Mouse (Mus musculus) retina, embryonic 14.5 days (tissue): ENCODE data around the gene Wdr62.
A peak's percentile ranks its signal among the peaks of the same experiment; 100 is the strongest.

Experiments used
- DNase-seq: peaks from one replicate; pipeline ENCODE4 v3.0.0-alpha.2; 2015; ENCODE audit warnings: low spot score

The Wdr62 gene

DNA sequence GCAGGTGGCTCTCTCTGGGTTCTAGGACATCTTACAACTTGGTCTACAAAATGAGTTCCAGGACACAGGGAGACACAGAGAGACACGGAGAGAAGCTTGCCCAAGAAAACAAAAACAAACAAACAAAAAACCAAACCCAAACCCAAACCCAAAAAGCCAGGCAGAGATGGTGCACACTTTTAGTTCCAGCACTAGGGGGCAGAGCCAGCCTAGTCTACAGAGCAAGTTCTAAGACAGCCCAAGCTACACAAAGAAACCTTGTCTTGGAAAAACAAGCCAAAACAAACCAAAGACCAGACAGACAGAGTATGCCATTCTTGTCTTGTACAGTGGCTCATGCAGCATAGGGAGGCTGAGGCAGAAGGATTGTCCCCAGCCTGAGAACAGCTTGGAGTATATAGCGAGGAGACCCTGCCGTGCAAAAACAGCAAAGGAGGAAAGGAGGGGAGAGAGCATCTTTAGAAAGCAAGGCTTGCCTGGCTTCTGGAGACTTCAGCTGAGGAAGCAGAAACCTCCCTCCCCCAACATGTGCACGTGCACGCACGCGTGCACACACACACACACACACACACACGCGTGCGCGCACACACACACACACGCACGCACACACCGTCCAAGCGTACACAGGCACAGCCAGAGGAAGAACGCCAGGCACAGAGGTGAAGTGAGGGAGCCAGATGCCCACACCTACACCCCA is 26.0 kb upstream of the Wdr62 start:
- DNase-seq: no peak

DNA sequence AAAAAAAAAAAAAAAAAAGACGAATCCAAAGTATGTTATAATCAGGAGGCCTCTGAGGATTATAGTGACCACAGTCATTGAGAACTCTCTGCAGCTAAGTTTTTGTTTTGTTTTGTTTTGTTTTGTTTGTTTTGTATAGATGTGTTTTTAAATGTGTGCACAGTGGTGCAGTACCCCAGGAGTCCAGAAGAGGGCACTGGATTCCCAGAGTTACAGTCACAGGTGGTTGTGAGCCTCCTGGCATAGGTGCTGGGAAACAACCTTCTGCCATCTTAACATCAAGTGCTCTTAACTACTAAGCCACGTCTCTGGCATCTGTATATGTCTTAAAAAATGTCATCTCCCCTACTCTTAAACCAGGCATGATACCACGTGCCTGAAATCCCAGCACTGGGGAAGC is 20.7 kb upstream of the Wdr62 start:
- peak; percentile 66 for DNase-seq

DNA sequence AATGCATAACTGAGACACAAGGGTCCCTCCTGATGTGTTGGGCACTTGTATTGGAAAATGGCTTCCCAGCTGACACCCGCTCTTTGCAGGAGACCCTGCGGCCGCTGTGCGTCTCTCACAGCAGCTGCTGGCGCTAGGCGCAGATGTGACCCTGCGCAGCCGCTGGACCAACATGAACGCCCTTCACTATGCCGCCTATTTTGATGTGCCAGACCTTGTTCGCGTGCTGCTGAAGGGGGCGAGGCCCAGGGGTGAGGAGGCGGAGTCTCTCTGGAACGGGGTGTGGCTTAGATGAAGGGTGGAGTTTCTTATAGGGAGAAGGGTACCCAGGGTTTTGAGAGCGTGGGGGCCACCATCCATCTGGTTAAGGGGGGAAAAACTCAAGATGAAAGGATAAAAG is 17.0 kb upstream of the Wdr62 start:
- no peak for DNase-seq

DNA sequence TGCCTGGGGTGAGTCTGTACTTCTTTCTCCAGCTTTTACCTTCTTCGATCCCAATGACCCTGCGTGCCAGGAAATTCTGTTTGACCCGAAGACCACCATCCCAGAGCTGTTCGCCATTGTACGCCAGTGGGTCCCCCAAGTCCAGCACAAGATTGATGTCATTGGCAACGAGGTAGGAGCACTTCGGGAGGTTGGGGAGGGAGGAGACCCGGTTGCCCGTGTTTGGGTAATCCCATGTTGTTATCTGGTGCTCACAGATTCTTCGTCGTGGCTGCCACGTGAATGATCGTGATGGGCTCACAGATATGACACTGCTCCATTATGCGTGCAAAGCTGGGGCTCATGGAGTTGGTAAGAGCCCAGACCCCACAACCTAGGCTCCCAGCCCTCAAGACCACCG is 16.6 kb upstream of the Wdr62 start:
- no peak for DNase-seq

DNA sequence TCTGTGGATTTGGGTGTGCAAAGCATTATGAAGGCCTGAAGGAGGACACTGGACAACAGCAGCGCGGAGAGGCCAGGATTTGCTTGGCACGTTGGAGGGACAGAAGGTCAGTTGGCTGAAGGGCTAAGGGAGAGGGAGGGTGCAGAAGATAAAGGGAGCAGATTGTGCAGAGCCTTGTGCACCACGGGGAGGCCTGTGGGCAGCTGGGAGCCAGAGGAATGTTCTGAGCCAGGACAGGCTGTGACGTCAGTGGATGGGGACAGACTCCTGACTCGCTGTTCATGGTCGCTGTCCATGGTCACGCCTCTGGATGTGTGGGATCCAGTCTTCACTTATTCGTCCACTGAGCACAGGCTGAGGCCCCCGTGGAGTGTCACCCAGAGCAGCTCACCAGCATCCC is 14.9 kb upstream of the Wdr62 start:
- no peak for DNase-seq

DNA sequence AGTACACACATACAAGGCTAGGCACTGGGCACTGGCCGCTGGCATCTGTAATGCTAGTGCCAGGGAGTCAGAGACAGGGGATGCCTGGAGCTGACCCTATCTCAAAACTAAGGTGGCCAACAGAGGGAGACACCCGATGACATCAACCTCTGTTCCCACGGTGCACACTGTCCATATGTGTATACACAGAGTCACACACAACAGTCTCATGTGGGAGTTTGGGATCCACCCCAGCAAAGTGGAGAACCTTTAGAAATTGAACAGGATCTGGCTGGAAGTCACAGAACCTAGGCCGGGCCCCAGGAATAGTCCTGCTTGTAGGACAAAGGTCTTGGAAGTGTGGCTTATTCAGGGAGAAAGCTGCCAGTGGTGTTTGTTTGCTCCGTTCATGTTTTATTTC is 14.1 kb upstream of the Wdr62 start:
- DNase-seq: no peak

DNA sequence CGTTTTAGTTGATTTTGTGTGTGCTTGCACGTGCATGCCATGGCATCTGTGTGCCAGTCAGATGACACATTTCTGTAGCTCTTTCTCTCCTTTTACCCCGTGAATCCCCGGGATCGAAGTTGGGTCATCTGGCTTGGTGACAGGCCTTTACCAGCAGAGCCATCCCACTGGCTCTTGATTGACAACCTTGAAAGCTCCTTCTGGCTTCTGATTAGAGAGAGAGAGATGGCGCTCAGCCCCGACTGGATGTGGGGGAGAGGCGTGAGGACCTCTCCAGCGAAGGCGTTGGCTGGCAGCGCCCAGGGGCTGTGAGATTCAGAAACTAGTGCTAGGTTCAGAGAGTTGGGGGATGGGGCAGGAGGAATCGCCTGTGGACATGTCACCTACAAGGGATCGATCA is 13.6 kb upstream of the Wdr62 start:
- no peak for DNase-seq

DNA sequence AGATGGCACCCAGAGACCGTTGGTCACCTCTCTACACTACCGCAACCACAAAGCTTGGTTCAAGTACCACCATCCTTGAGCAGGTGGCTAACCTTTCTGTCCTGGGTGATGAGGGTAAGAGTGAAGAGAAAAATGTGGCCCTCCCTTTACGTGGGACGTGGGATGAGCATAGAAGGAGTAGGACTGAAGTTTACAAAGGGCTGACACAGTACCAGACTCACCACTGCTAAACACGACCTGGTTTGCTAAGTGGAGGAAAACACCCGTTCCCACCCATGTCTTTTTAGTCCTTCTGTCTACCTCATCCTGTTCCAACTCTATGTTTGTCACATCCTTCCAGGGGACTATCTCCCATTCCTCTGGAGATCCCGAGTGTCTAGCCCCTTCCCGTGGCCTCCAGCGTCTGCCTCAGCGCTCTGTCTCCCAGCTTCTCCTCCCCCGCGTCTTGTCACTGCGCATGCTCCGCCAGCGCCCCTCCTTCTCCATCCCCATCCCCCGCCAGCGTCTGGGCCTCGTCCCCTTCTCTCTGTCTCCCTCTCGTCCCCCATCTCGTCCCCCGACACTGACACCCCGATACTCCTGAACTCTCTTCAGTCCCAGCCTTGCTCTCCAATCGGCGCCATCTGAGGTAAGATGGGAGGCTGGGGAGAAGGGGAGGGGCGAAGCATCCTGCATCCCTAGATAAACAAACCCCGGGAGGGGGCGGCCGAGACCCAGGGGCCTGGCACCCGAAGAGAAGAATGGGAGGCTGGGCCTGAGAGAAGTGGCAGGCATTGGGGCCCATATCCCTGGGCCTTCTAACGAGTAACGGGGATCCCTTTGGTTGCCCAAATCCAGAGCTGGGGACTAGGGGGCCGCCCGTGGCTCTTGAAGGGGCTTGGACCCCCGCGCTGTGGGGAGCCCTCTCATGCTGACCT is 11.3 kb upstream of the Wdr62 start, which contains the start of gene Clip3:
Gene Clip3 (plus strand): TSS at position 514 of the 917 bp plus-strand sequence.
- DNase-seq: peak; percentile 88

DNA sequence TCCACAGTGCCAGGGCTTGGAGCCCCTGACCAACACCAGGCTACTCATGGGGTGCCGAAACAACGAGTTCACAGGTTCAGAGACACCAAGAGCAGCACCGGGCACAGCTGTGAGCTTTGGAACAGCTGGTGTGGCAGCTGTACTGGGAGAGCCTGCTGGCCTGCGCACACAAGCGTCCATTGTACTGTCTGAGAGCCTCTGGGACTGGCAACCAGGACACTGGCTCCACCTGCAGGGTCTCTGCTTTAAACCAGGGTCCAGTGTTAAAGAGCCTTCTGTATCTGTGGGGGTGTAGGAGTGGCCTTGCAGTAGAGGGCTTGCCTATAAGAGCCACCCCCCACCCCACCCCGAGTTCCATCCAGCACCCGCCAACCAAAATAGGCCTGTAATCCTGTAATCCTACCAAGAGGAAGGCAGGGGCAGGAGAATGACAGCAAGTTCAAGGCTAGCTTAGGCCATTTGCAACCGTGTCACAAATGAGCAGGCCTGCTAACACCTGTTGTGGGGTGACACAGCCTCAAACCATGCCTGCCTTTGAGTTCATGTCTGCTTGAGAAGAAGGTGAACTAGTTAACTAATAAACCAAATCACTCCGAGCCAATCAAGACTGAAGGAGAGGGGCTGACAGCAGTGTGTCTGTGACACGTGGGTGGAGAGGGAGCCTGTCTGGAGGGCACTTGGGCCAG is 9.6 kb upstream of the Wdr62 start:
- DNase-seq: peak; percentile 47

DNA sequence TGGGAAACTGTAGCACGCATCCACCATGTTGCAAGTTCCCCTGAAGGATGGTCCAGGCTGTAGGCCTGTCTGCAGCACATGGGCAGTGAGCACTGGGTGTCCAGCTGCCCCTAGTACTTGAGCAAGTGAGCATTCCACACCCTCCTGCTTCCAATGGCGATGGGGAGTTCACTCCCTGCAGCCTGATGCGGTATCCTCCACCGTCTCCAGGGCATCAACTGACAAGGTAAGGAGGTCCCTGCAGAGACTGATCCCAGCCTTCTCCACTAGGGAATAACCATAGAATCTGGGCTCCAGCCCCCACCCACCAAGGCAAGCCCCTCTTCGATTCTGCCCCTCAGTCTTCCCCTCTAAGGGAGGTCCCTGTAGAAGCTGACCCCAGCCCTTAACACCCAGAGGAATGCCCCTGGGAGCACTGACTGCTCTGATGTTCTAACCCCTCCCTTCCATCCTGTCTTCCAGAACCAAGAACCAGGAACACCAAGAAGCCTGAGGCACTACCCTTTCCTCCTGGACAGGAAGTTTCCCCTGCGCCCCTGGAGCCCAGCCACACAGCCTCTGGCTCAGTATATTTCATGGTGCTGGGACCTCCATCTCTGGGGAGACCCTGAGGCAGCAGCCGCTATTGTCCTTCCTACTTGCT is 9.0 kb upstream of the Wdr62 start:
- DNase-seq: no peak

DNA sequence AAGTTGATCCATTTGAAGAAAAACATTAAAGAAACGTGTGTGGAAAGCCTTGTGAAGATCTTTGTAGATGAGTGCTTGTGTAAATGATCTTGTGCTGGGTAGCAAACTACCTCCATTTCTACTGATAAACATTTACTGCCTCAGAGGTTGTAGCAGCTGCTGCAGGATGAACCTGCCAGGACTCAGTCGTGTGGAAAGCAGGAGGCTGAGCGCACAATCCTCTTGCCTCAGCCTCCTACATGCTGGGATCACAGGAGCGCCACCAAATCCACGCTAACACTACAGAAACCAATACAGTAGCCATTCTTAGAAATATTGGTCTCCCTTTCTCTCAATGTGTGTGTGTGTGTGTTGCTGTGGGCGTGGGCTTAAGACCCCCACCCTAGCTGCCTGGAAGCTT is 7.8 kb upstream of the Wdr62 start:
- DNase-seq: no peak

DNA sequence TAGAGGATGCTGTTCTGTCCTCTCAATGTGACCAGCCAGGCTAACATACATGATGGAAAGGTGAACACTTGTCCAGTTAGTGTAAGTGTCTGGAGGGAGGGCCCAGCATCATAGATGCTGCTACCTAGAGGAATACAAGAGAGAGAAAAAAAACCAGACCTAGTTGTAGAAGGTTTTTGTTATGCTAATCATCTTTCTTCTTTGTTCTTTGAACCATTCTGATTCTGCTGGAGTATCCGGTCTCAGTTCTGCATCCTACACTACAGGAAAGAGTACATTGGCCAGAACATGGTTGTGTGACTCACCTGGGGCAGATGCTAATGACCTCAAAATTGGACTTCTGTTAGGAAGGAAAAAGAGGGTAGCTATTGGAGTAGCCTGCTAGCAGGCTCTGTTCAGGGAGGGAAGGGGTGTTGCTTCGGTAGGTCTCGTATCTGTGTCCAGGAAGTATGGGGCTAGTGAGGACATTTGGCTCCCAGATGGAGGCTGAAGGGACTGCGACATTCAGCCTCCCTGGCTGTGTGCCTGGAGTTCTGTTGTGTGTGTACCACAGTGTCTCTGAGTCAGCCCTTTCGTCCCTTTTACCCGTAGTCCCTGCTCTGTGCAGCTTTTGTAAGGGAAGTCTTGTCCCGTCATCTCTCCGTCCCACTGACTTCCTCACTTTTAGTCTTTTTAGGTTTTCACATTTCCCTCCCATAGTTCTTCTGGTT is 6.6 kb upstream of the Wdr62 start:
- DNase-seq: no peak

DNA sequence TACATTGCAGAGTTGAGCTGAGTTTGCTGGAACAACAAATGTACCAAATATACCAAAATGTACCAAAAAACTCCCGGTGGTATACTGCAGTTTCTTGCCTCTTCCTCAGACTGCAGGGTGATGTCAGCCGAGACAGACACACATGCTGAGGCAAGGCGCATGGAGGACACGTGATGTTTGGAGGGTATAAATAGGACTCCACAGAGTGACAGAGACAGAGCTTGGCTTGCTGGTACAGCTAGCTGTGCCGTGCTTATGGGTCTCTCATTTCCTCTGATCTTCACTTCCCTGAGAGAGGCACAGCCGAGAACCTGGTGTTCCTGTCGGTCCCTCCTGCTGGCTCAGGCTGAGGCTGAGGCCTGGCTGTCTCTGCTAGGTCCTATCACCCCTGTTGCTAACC is 2.5 kb upstream of the Wdr62 start:
- no peak for DNase-seq

DNA sequence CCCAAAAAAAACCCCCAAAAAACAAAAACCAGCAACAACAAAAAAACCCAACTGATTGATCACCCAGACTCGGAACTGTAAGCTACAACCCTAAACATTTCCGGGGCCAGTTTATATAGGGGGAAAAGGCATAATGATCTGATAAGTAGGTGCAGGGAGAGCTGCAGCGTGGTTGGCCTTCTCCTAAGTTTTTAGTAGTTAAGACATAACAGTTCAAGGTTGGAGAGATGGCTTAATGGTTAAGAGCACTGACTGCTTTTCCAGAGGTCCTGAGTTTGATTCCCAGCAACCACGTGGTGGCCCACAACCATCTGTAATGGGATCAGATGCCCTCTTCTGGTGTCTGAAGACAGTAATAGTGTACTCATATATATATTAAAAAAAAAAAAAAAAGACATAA is 1.3 kb upstream of the Wdr62 start:
- no peak for DNase-seq

DNA sequence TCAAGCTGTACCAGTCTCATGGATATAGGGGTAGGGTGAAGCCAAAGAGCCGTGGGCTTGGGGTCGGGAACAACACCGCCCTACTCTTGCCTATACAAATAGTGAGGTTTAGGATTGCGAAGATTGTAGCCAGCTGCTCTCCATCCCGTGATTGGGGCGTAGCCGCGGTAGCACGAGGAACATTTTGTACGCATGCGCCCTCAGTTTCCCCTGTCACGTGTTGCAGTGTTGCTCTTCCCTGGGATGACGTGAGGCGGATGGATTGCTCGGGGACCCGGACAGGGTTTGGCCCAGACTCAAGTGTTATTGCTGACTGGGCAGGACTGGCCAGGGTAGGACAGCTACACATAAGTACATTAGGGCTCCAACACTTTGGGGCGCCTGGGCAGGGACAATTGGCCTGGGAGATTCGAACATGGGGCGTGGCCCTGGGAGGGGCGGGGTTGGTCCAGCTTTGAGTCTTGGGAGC is 485 bp upstream of the Wdr62 start:
- peak; percentile 90 for DNase-seq

DNA sequence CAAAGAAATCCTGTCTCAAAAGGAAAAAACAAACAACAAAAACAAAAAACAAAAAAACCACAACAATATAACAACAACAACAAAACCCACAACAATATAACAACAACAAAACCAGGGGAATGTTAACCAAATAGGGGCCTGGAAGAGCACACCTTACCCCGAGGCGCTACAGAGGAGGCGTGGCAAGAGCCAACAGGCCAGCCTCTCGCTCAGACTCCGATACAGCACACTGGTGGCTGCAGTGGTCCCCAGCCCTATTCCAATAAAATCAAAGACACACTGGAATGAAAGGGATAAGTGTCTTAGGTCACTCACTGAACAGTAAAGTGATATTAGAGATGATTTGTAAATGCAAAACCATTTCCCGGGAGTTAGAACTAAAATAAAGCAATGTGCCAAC is 683 bp downstream of the Wdr62 start:
- no peak for DNase-seq

DNA sequence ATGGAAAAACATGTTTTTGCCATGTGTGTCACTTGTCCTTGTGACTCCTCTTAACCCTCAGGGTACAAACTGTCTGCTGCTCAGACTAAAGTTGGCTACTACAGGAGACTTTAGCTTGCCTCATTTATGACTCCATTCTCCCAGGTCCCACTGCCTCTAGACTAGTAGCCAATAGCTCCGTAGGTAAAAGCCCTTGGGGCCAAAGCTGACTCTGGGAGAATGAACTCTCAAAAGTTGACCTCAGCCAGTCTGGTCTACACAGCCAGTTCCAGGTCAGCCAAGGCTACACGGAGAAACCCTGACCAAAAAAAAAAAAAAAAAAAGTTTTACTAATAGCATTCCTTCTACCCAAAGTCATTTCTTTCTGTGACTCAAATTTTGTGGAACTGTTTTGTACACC is 1.3 kb downstream of the Wdr62 start:
- DNase-seq: no peak

DNA sequence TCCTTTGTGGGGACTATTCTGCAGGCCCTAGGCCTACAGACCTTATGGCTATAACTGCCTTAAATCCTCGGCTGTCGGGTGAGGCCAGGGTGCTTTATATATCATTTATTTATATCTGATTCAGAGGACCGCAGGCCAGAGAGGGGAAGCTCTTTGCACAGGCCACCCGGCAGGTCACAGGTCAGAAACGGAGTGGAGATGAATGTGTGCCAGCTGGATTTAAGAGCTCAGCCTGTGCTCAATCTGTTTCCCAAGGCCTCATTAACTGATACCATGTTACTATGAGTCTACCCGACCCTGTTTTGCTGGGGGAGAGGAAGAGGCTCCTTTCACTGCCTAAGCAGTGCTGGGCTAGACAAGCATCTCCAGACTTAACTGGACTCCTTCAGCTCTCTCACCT is 5.8 kb downstream of the Wdr62 start:
- DNase-seq: no peak

DNA sequence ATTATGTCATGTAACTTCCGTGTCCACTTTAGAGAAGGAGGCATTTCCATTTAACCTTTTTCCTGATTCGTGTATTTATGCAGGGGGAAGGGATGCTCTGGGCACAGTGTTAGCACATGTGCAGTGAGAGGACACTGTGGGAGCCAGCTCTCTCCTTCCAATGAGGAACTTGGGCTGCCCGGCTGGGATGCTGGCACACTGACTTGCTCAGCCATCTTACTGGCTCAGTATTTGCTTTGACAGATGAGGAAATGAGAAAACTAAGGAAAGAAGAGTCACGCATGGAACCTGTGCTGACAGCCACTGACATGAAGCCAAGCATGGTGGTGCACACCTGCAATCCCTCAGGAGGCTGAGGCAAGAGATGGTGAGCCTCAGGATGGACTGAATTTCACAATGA is 10.6 kb downstream of the Wdr62 start:
- no peak for DNase-seq

DNA sequence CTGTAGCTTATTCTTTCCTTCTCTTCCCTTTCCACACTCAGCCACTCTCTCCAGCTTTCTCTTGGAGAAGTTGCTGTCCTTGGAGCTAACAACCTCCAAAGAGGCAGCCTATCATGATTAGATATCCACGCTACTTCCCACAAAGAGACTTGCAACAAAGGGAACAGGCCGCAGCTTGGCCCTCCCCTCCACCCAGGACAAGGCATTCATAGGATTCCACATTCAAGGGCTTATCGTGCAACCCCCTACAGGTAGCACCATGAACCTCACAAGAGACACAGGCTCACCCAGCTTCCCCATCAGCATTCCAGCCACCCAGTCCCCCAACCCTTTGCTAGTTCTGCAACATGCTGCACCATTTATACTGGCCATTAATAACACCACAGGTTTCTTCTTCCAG is 13.4 kb downstream of the Wdr62 start:
- DNase-seq: no peak

DNA sequence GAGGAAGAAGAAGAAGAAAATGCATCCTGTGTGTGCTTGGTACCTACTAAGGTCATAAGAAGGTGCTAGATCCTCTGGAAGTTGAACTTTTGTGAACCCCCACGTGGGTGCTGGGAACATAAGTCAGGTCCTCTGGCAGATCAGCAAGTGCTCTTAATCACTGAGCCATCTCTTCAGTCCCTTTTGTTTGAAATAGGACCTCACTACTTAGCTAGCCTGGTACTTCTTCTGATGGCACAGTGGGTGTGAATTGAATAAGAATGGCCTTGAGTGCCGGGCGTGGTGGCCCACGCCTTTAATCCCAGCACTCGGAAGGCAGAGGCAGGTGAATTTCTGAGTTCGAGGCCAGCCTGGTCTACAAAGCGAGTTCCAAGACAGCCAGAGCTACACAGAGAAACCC is 14.3 kb downstream of the Wdr62 start:
- no peak for DNase-seq

DNA sequence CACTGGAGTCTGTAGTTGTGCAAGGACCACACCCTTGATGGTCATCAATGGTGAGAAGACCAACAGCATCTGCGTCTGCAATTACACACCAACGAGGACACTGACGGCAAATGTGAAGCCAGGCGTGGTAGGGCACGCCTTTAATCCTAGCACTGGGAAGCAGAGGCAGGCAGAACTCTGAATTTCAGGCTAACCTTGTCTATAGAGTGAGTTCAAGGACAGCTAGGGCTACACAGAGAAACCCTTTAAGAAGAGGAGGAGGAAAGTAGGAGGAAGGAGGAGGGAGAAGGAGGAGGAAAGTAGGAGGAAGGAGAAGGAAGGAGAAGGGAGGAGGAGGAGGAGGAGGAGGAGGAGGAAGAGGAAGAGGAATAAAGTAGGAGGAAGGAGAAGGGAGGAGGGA is 14.7 kb downstream of the Wdr62 start:
- DNase-seq: no peak
